Mouse (Mus musculus) right cerebral cortex, postnatal 25 days (tissue): Measurements from ENCODE around the gene H2al1a.
A peak's percentile ranks its signal among the peaks of the same experiment; 100 is the strongest.
"Not testable (repeated sequence)": the region's sequence is repeated elsewhere in the genome, so short reads cannot be mapped to it uniquely, and the experiment has no call there.

Source experiments
- DNase-seq: peaks from one replicate; pipeline ENCODE4 v3.0.0; 2022

The H2al1a gene

GRCm38 (mm10) chrX:11298957-11299356 is at the start of gene H2al1a:
Gene H2al1a (plus strand): TSS chrX:11299257.
- DNase-seq, result not testable (repeated sequence)

GRCm38 (mm10) chrX:11250155-11250554 is 48.9 kb upstream of the H2al1a start:
- DNase-seq, result no peak

DNA sequence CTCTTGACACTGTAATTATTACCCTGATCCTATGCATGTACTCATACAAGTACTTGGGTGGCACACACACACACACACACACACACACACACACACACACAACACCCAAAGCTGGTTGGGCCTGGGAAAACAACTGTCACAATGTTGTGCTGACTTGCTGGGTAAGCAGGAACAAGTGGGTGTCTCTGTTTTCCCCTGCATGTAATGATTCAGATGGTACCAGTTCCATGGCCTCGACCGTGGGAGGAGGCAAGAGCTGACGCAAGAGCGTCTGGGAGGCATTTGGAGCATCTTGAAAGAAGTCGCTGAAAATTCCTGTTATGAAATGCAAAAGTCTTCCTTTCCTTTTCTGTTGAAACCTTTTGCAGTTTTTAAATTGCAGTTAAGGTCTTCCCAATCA is 45.0 kb upstream of the H2al1a start:
- DNase-seq, result peak; percentile 53

GRCm38 (mm10) chrX:11254521-11255207 is 44.4 kb upstream of the H2al1a start:
- no peak for DNase-seq

GRCm38 (mm10) chrX:11255564-11256360 is 43.3 kb upstream of the H2al1a start:
- DNase-seq, result no peak

DNA sequence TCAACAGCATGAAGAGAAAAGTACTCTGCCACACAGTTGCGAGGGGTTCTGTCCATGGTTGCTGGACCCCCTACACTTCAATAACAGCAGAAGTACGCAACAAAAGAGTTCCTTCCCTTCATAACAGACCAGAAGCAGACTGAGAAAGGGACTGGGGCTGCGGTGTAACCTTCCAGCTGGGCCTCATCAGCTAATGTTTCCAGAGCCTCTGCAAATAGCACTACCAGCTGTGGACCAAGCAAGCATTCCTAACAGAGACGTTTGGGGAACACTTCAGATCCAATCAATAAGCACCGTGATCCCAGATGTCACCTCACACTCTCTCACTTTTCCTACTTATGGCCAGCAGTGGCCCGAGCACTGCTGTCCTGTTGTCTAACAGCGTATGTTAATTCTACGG is 34.1 kb upstream of the H2al1a start:
- DNase-seq, result no peak

DNA sequence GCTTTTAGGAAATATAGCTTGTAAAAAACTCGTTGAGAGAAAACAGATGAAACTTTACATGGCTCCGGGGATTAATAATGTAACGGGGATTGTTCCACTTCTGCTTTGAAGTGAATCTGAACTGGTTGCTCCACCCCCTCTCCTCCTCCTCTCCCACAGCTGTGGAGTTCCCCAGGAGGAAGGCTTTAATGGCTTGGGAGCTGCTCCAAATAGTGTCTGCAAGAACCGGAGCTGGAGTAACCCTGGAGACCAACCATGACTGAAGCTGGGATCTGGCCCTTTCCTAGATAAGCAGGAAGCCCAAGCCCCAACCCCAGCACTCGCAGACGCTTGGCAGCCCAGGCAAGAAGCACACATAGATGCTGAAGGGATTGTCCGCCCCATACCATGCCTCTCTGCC is 31.3 kb upstream of the H2al1a start:
- no peak for DNase-seq

DNA sequence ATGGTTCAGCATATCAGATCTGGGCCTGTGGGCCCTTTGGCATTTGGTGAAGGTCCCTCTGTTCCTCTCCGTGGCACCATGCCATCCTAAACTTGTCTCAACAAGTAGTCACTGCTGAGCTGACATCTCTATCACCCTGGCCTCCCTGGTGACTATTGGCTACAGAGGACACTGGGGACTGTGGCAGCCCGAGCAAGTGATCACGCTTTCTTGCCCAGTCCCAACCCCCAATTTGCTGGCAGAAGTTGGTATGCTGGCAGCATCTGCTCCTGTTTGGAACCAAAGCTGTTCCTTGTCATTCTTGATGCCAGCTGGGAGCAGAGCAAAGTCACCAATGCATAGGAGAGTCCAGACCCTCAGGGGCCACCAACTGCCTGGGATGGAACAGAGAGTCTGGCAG is 30.0 kb upstream of the H2al1a start:
- no peak for DNase-seq

- DNase-seq, result no peak
These were observed 25.9 kb upstream of the H2al1a start for GRCm38 (mm10) chrX:11273190-11273589.

GRCm38 (mm10) chrX:11277083-11277482 is 22.0 kb upstream of the H2al1a start:
- DNase-seq, result no peak

- DNase-seq, result no peak
These were observed 18.3 kb upstream of the H2al1a start for GRCm38 (mm10) chrX:11280741-11281140.

DNA sequence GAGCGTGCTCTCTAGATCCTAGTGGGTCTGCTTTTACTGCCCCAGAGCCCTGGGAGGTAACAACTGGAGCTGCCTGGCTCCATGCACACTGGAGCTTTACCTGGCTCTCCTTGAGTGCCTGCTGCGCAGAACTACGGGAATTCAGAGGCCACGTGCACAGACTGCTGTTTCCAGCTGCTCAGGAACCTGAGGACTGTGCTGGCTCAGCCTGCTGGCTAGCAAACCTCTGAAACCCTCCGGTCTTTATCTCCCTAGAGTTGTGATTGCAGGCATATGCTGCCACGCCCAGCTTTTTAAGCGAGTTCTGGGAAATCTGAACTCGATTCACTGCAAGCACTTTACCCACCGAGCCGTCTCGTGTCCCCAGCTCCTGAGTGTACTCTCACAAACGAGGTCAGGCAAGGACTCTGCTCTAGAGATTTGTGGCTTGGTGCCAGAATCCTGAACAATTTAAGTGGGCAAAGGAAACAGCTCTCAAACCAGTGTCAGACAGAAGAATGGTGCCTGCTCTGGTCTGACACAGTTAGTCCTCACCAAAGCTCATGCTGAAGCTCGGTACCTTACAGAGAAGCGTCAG is 10.7 kb upstream of the H2al1a start:
- DNase-seq, result no peak

GRCm38 (mm10) chrX:11289244-11289643 is 9.8 kb upstream of the H2al1a start:
- no peak for DNase-seq

DNA sequence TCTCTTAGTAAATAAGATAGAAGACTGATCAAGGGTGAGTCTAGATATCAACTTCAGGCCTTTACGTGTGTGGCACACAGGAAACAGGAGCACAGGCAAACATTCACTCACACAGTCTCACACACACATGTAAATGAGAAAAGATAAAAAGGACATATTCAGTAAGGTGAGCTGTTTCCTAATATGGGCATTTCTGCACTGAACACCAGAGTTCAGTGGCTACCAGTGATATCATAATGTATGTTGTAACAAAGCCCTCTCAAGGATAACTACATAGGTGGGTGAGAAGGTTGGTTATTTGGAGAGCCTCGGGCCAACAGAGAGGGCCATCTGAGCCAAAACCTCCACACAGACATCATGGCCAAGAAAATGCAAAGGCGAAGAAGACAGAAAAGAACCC is 3.1 kb downstream of the H2al1a start, which contains the start of gene H2al1b:
Gene H2al1b, plus strand, starts transcription at position 301 of the 400 bp plus-strand sequence.
- DNase-seq, result not testable (repeated sequence)

GRCm38 (mm10) chrX:11305355-11305754 is 6.3 kb downstream of the H2al1a start, which contains the start of gene H2al1c:
Gene H2al1c (plus strand): TSS chrX:11305655.
- not testable (repeated sequence) for DNase-seq

- not testable (repeated sequence) for DNase-seq
These were observed 9.5 kb downstream of the H2al1a start, which contains the start of gene H2al1d for GRCm38 (mm10) chrX:11308524-11308923. Gene H2al1d (plus strand): TSS chrX:11308824.

GRCm38 (mm10) chrX:11311634-11312033 is 12.6 kb downstream of the H2al1a start, which contains the start of gene H2al1e:
Gene H2al1e (plus strand): TSS chrX:11311934.
- DNase-seq, result not testable (repeated sequence)

DNA sequence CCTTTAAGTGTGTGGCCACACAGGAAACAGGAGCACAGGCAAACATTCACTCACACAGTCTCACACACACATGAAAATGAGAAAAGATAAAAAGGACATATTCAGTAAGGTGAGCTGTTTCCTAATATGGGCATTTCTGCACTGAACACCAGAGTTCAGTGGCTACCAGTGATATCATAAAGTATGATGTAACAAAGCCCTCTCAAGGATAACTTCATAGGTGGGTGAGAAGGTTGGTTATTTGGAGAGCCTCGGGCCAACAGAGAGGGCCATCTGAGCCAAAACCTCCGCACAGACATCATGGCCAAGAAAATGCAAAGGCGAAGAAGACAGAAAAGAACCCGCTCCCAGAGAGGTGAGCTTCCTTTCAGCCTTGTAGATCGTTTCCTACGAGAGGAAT is 15.8 kb downstream of the H2al1a start, which contains the start of gene H2al1f:
Gene H2al1f, plus strand, starts transcription at position 301 of the 400 bp plus-strand sequence.
- not testable (repeated sequence) for DNase-seq

GRCm38 (mm10) chrX:11317956-11318355 is 18.9 kb downstream of the H2al1a start, which contains the start of gene H2al1g:
Gene H2al1g (plus strand): TSS chrX:11318256.
- DNase-seq, result not testable (repeated sequence)

GRCm38 (mm10) chrX:11321192-11321591 is 22.1 kb downstream of the H2al1a start, which contains the start of gene H2al1h:
Gene H2al1h (plus strand): TSS chrX:11321492.
- not testable (repeated sequence) for DNase-seq

- DNase-seq, result not testable (repeated sequence)
These were observed 25.3 kb downstream of the H2al1a start, which contains the start of gene H2al1i for GRCm38 (mm10) chrX:11324359-11324758. Gene H2al1i (plus strand): TSS chrX:11324659.

DNA sequence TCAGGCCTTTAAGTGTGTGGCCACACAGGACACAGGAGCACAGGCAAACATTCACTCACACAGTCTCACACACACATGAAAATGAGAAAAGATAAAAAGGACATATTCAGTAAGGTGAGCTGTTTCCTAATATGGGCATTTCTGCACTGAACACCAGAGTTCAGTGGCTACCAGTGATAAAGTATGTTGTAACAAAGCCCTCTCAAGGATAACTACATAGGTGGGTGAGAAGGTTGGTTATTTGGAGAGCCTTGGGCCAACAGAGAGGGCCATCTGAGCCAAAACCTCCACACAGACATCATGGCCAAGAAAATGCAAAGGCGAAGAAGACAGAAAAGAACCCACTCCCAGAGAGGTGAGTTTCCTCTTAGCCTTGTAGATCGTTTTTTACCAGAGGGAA is 28.5 kb downstream of the H2al1a start, which contains the start of gene H2al1j:
Gene H2al1j, plus strand, starts transcription at position 301 of the 400 bp plus-strand sequence.
- not testable (repeated sequence) for DNase-seq

- no peak for DNase-seq
These were observed 46.7 kb downstream of the H2al1a start for GRCm38 (mm10) chrX:11345762-11346161.
